Mouse (Mus musculus): ENCODE data around the gene Sema5b.
A peak's percentile ranks its signal among the peaks of the same experiment; 100 is the strongest.

Gene Sema5b

GRCm38 (mm10) chr16:35541117-35541641 is at the start of gene Sema5b:
Sema5b (plus strand) TSS chr16:35541145.
- DNase-seq (ENCODE audit: low read depth, low spot score): peak; percentile 81

GRCm38 (mm10) chr16:35500342-35500741 is 40.6 kb upstream of the Sema5b start:
- DNase-seq (ENCODE audit: low read depth, low spot score): no peak

GRCm38 (mm10) chr16:35501106-35501760 is 39.7 kb upstream of the Sema5b start:
- no peak for DNase-seq (ENCODE audit: low read depth, low spot score)

GRCm38 (mm10) chr16:35502456-35502855 is 38.5 kb upstream of the Sema5b start:
- no peak for DNase-seq (ENCODE audit: low read depth, low spot score)

GRCm38 (mm10) chr16:35504266-35504665 is 36.7 kb upstream of the Sema5b start:
- DNase-seq (ENCODE audit: low read depth, low spot score): no peak

- DNase-seq (ENCODE audit: low read depth, low spot score): no peak
Measured at GRCm38 (mm10) chr16:35505786-35506185, 35.2 kb upstream of the Sema5b start.

- no peak for DNase-seq (ENCODE audit: low read depth, low spot score)
Measured at GRCm38 (mm10) chr16:35508581-35508980, 32.4 kb upstream of the Sema5b start.

GRCm38 (mm10) chr16:35509331-35510070 is 31.4 kb upstream of the Sema5b start:
- no peak for DNase-seq (ENCODE audit: low read depth, low spot score)

- no peak for DNase-seq (ENCODE audit: low read depth, low spot score)
Measured at GRCm38 (mm10) chr16:35515977-35516612, 24.9 kb upstream of the Sema5b start.

GRCm38 (mm10) chr16:35517976-35518951 is 22.7 kb upstream of the Sema5b start:
- DNase-seq (ENCODE audit: low read depth, low spot score): no peak

- no peak for DNase-seq (ENCODE audit: low read depth, low spot score)
Measured at GRCm38 (mm10) chr16:35519245-35519644, 21.7 kb upstream of the Sema5b start.

- DNase-seq (ENCODE audit: low read depth, low spot score): no peak
Measured at GRCm38 (mm10) chr16:35524200-35524599, 16.7 kb upstream of the Sema5b start.

- DNase-seq (ENCODE audit: low read depth, low spot score): no peak
Measured at GRCm38 (mm10) chr16:35534630-35535029, 6.3 kb upstream of the Sema5b start.

GRCm38 (mm10) chr16:35537651-35538050 is 3.3 kb upstream of the Sema5b start:
- no peak for DNase-seq (ENCODE audit: low read depth, low spot score)

GRCm38 (mm10) chr16:35539041-35539440 is 1.9 kb upstream of the Sema5b start:
- DNase-seq (ENCODE audit: low read depth, low spot score): no peak

- peak; percentile 71 for DNase-seq (ENCODE audit: low read depth, low spot score)
Measured at GRCm38 (mm10) chr16:35540333-35541116, 420 bp upstream of the Sema5b start.

GRCm38 (mm10) chr16:35541661-35542420 is 896 bp downstream of the Sema5b start:
- DNase-seq (ENCODE audit: low read depth, low spot score): peak; percentile 53

- no peak for DNase-seq (ENCODE audit: low read depth, low spot score)
Measured at GRCm38 (mm10) chr16:35542421-35542780, 1.5 kb downstream of the Sema5b start.

- DNase-seq (ENCODE audit: low read depth, low spot score): no peak
Measured at GRCm38 (mm10) chr16:35545723-35546122, 4.8 kb downstream of the Sema5b start.

GRCm38 (mm10) chr16:35547966-35548365 is 7.0 kb downstream of the Sema5b start:
- DNase-seq (ENCODE audit: low read depth, low spot score): no peak
